ENCODE assay signal across 18 mouse cellular contexts in the genomic region with DNA sequence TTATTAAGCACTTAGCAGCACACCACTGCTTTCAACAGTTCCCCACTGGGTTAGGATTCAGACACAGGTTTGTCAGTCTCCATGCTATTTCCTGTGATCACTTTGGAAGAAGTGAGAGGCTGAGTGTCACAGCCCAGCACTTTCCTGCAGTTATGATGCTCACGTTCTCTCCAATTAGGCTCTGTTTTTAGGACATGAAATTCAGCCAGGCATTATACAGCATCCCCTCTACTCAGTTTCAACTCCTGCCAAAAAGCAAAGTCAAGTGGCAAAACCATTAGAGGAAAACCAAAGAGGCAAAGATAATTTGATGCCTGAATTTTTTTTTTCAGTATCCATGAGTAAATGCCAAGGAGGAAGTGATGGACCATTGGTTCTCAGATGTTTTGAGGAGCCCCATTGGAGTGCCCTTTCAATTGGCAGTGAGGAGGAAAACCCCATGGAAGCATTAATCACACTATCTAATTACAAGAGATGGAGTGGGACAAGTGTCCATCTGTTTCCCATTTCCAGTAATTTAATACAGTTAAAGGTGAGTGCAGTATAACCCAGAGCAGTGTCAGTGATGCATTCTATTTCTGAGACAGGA.
DNase-seq lines count a peak whose midpoint lies in the region; ATAC-seq and TF ChIP-seq lines count a peak whose summit lies in the region.
"Had no signal": no experiment of that assay in that cellular context is flagged by ENCODE, and none has a peak within 500 bp of the region (broad histone marks: within the 10 kb centered on the region; RNA-seq: fewer than 3 reads in every experiment).

No protein-coding gene starts in this region.

- peaks cover 16% of the 10 kb centered on the region for H3K4me1 ChIP-seq in hindbrain, embryonic 14.5 days (replicated peaks; ENCODE audit: control insufficient read depth, insufficient read depth, low read length)
- H3K4me1 ChIP-seq in hindbrain, embryonic 12.5 days = peaks cover 12% of the 10 kb centered on the region
- 0 out of 2 replicates have a peak, but pooled peaks cover 3% of the 10 kb centered on the region for H3K4me1 ChIP-seq in kidney, embryonic 14.5 days (ENCODE audit: control insufficient read depth, insufficient read depth, low read length)

- intact Hi-C loops in left cerebral cortex, postnatal 4 days (cut with DNase I) = no loop called here
- intact Hi-C loops in left cerebral cortex, postnatal 10 days (cut with DNase I) = no loop called here

- H3K27me3 ChIP-seq in hindbrain, embryonic 14.5 days (ENCODE audit: control insufficient read depth, insufficient read depth, low read length) = no peaks in the 10 kb centered on the region
- no peaks in the 10 kb centered on the region for H3K27me3 ChIP-seq in hindbrain, embryonic 12.5 days
- H3K27me3 ChIP-seq in kidney, embryonic 14.5 days (ENCODE audit: control insufficient read depth, insufficient read depth, low read length) = no peaks in the 10 kb centered on the region
- H3K27me3 ChIP-seq: embryonic facial prominence, embryonic 12.5 days; forebrain, embryonic 15.5 days; heart, embryonic 13.5 days had no signal

- no peak overlapping the region for H3K4me3 ChIP-seq in hindbrain, embryonic 14.5 days (replicated peaks; ENCODE audit: low read length)
- no peak overlapping the region for H3K4me3 ChIP-seq in hindbrain, embryonic 12.5 days
- H3K4me3 ChIP-seq in kidney, embryonic 14.5 days (ENCODE audit: low read length) = no peak overlapping the region
- H3K4me3 ChIP-seq in layer of hippocampus, adult 2 months = no peak overlapping the region
- H3K4me3 ChIP-seq: embryonic facial prominence, embryonic 12.5 days; forebrain, embryonic 15.5 days; heart, embryonic 13.5 days had no signal

- no peak overlapping the region for H3K27ac ChIP-seq in hindbrain, embryonic 14.5 days
- H3K27ac ChIP-seq in hindbrain, embryonic 12.5 days = no peak overlapping the region
- no peak overlapping the region for H3K27ac ChIP-seq in kidney, embryonic 14.5 days (ENCODE audit: low read depth, low read length)
- H3K27ac ChIP-seq in layer of hippocampus, adult 2 months = no peak overlapping the region
- H3K27ac ChIP-seq: embryonic facial prominence, embryonic 12.5 days; forebrain, embryonic 15.5 days; heart, embryonic 13.5 days had no signal

- no peak overlapping the region for H3K4me2 ChIP-seq in hindbrain, embryonic 14.5 days (replicated peaks)
- H3K4me2 ChIP-seq in hindbrain, embryonic 12.5 days (replicated peaks) = no peak overlapping the region
- H3K4me2 ChIP-seq in kidney, embryonic 14.5 days (replicated peaks; ENCODE audit: low read depth, low read length) = no peak overlapping the region
- H3K4me2 ChIP-seq: embryonic facial prominence, embryonic 12.5 days; forebrain, embryonic 15.5 days; heart, embryonic 13.5 days had no signal

- H3K9me3 ChIP-seq in hindbrain, embryonic 14.5 days (ENCODE audit: control insufficient read depth, low read length) = no peaks in the 10 kb centered on the region
- H3K9me3 ChIP-seq in hindbrain, embryonic 12.5 days (replicated peaks) = no peaks in the 10 kb centered on the region
- no peaks in the 10 kb centered on the region; the same call in 1 of the 2 replicates for H3K9me3 ChIP-seq in kidney, embryonic 14.5 days (ENCODE audit: control insufficient read depth, low read length)
- H3K9me3 ChIP-seq: embryonic facial prominence, embryonic 12.5 days; forebrain, embryonic 15.5 days had no signal

- 67% methylated on average over 1 of the region's 1 CpGs for WGBS in hindbrain, embryonic 14.5 days
- 77% methylated on average over 1 of the region's 1 CpGs for WGBS in hindbrain, embryonic 12.5 days
- WGBS in kidney, embryonic 14.5 days = 46% methylated on average over 1 of the region's 1 CpGs

- peak; percentile 33 for DNase-seq in hindbrain, embryonic 14.5 days (ENCODE audit: low spot score)
- DNase-seq in kidney, adult 9 months = no peak
- DNase-seq in left cerebral cortex, postnatal 4 days = peak; percentile 25
- no peak for DNase-seq in left cerebral cortex, postnatal 10 days (ENCODE audit: extremely low spot score in 1 of 2, low spot score in 2 of 2)
- peak; percentile 11 for DNase-seq in mesoderm, embryonic 11.5 days (ENCODE audit: low read depth, low spot score)
- DNase-seq in layer of hippocampus, adult 2 months (ENCODE audit: low spot score in 2 of 2) = no peak
- DNase-seq: adrenal gland, adult 2 months; adrenal gland, postnatal 25 days; cerebellum, adult 11 months; cerebellum, adult 9-10 months; gastrocnemius, postnatal 36 days; heart, adult 11 months; heart, postnatal 36 days had no signal

- ATAC-seq in hindbrain, embryonic 14.5 days (ENCODE audit: low FRiP score) = 0 out of 2 replicates have a peak, but pooled peaks have one; percentile 58
- ATAC-seq in hindbrain, embryonic 12.5 days (ENCODE audit: low FRiP score) = no peak
- peak; percentile 89 for ATAC-seq in kidney, embryonic 14.5 days (ENCODE audit: low FRiP score, low TSS enrichment)
- ATAC-seq: forebrain, embryonic 15.5 days had no signal

- no peaks in the 10 kb centered on the region for H3K36me3 ChIP-seq in hindbrain, embryonic 14.5 days (replicated peaks; ENCODE audit: control insufficient read depth, insufficient read depth)
- no peaks in the 10 kb centered on the region for H3K36me3 ChIP-seq in hindbrain, embryonic 12.5 days
- no peaks in the 10 kb centered on the region for H3K36me3 ChIP-seq in kidney, embryonic 14.5 days (ENCODE audit: control insufficient read depth, insufficient read depth, low read length)
- H3K36me3 ChIP-seq: embryonic facial prominence, embryonic 12.5 days; forebrain, embryonic 15.5 days; heart, embryonic 13.5 days had no signal

- TF ChIP-seq CTCF in layer of hippocampus, adult 2 months (conservative IDR thresholded peaks at IDR 0.05) = no peak

- H3K9ac ChIP-seq in hindbrain, embryonic 14.5 days = no peak overlapping the region
- no peak overlapping the region for H3K9ac ChIP-seq in hindbrain, embryonic 12.5 days
- no peak overlapping the region for H3K9ac ChIP-seq in kidney, embryonic 14.5 days (ENCODE audit: low read depth, low read length)
- H3K9ac ChIP-seq: embryonic facial prominence, embryonic 12.5 days; forebrain, embryonic 15.5 days; heart, embryonic 13.5 days had no signal

Comparison
In these comparisons a context has a peak if more than half of its experiments do, and no peak if none do; other contexts are left out.
1. DNase-seq: peak in hindbrain, embryonic 14.5 days (single experiment), left cerebral cortex, postnatal 4 days (single experiment) and mesoderm, embryonic 11.5 days (single experiment); none in kidney, adult 9 months (single experiment), left cerebral cortex, postnatal 10 days (0 of 2) and layer of hippocampus, adult 2 months (0 of 2).